Mouse (Mus musculus) adipocyte (in vitro differentiated cells): ENCODE data around the gene Tmem132b.

Experiments
- DNase-seq: peaks from one replicate; pipeline ENCODE4 v3.0.0-alpha.2; 2016; ENCODE audit warnings: low spot score

The Tmem132b gene

DNA sequence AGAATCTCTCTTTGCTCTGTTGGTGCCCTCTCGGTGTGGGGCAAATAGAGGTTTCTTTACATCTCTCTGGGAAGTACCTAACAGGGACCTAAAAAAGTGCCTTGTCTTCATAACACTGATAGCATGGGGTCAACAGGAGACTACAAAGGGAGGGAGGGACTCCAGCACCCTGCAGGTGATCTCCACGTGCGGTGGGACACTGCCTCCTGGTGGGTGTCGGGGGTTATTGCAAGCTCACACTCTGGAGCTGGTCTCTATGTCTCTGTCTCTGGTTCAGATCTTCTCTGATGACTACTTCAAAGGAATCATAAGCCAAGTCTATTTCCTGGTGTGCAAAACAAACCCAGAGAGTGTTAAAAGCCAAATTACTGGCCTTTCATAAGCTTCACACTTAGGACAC, 47.6 kb downstream of the Tmem132b start:
- no peak for DNase-seq

DNA sequence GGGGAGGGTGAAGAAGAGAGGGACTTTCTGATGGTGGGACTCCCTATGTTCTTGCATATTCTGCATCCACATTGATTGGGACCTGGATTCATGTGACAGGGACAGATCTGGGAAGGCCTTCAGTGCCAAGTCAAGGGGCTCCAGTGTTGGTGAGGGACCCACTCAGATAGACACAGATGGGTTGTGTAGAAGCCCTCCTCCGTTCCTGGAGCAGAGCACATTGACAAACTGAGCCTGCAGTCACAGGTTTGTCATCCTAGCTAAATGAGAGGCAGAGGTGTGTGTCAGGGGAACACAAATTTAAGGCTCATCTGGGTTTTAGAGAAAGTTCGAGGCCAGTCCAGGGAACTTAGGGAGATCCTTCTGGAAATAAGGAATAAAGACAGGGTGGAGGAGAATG, 51.7 kb downstream of the Tmem132b start:
- DNase-seq: no peak

DNA sequence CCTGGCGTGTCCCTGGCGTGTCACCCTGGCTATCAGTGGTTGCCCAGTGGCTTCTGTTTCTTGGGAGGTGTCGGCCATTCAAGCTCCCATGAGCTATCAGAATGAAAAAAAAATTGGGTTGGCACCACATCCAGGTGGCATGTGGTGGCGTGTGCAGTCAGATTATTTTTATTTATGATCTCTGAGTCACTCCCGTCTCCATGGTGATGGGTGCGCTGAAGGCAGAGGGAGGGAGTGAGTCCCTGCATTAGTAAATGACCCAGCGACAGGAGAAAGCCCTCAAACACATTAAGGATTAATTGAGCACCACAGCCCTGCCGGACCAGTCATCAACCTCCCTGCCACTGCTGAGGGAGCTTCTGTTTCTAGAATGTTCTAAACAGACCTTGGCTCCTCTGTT, 52.3 kb downstream of the Tmem132b start:
- no peak for DNase-seq

DNA sequence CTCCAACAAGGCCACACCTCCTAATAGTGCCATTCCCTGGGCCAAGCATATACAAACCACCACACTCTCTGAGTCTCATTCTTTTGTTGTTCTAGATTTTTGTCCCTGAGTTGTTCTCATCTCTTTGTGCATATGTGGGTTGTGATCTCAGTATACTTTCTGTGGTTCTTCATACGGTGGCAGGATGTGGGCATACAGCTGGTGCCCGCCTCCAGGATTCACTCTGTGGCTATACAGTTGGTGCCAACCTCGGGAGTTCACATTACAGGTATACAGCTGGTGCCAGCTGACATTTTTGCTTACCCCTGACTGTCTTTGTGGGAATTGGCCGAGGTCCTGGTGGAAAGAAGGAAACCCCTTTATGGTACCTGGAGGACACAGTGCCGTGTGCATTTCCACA, 53.6 kb downstream of the Tmem132b start:
- DNase-seq: no peak

DNA sequence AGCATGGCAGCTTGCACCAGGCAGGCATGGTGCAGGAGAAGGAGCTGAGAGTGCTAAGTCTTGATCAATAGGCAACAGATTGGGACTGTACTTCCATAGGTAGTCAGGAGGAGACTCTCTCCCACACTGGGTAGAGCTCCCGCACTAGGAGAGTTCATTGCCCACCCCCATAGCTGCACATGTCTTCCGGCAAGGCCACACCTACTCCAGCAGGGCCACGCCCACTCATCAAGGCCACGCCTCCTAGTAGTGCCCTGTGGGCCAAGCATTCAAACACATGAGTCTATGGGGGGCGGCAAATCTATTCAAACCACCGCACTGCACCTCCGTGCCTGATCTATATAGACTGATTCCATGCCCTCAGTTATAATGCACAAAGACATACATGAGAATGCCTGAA, 56.6 kb downstream of the Tmem132b start:
- no peak for DNase-seq

DNA sequence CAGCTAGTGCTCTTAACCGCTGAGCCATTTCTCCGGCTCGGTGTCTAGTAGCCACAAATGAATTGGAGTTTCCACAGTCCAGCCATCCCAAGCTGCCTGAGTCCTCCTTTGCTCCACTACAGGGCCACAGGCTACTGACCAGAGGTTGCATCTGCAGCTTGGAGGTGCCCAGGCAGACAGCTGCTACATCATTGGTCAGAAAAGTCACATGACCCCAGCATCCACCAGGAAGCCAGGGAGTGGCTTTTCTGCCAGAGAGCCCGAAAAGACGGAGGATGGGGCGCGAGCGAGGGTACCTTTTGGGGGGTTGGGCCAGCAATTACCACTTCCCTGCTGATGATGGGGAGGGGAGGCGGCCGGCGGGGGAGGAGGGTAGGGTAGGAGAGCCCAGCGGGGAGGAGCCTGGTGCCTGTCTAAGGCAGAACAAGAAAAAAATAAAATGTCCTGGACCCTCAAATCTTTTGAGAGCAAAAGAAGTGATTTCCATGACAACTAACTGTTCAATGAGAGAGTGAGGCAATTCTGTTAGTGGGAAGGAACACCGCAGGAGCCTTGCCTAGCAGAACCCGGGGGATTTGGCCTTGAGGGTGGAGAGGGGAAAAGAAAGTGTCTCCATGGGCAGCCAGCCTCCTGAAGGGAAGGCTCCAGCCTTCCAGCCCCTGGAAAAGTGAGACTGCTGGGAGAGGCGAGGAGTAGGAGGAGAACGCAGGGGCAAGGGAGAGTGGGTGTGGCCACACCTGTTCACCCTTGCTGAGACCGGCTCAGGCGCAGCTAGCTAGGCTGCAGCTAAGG, 57.5 kb downstream of the Tmem132b start:
- no peak for DNase-seq

DNA sequence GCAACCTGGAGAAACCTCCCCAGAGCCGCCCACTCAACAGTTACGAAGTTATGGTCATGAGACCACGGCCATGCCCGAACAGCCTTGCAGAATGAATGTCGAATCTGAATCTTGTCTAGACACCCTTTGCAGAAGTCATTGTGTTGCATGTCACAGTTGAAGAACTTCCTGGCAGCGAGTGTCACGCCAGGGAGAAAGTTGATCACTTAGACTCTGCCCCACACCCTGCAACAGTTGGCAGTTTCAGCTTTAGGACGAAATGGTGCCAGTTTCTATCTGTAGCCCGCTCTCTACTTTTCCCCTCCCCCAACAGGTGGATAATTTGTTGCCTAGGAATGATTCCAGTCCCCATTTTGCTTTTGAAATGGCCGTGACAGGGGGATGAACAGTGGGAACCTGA, 66.5 kb downstream of the Tmem132b start:
- no peak for DNase-seq

DNA sequence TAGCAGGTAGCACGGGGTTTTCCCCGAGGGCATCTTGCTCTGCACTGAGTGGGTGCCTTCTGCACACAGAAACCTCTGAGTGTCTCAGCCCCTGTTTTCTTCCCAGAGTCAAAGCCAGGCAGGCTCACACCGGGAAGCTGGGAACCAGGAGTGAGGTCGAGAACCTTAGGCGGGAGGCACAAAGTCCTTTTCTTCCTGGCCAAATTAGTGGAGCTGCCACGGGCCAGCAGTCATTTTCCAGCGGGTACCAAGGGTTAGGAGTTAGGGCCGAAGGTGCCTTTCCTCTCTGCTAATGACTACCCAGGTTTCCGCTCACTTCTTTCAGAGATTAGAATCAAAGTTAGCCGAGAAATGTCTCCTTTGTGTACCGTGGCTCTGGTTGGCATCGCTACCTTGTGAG, 75.6 kb downstream of the Tmem132b start:
- DNase-seq: no peak

DNA sequence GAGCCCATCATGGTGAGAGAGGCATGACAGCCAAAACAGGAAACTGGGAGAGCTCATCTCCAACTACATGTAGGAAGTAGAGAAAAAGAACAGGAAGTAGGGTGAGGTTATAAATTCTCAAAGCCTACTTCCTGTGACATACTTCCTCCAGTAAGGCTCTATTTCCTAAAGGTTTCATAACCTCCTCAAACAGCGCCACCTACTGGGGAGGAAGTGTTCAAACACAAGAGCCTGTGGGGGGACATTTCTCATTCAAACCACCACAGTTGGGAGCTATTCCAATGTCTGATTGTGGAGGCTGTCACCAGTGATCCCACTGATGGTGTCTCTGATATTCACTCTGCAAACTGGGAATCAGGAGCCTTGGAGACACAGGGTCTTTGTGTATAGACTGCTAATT, 78.4 kb downstream of the Tmem132b start:
- no peak for DNase-seq

DNA sequence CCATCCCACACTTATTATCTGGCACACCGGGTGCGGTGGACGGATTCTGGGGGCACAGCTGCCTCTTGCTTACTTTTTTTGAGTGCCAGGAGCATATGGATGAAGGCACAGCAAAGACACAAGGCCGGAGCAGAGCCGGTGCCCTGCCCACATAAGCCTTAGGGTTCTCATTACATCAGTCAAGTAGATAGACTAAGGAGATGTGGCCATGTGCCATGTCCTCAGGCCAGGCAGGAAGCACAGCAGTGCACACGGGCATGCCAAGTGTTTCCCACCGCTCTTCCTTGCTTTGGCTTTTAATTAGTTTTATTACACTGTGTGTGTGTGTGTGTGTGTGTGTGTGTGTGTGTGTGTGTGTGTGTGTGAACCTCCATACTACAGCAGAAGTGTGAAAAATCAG, 80.9 kb downstream of the Tmem132b start:
- no peak for DNase-seq

DNA sequence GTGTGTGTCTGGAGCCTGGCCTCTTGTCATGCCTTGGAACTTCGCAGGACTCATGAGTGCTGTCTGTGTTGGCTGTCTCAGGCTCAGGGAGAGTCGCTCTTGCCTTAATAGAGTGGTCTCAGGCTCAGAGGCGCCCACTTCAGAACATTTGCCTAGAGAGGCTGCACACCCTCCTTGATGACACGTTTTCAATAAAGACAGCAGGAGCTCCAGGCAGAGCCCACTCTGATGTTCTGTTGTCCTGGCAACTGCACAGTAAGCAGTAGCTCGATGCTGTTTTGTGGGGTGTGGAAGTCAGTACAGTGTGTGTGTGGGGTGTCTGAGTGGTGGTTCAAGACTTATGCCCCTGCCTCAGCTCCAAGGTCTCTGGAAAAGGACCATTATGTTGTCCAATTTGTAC, 81.6 kb downstream of the Tmem132b start:
- no peak for DNase-seq

DNA sequence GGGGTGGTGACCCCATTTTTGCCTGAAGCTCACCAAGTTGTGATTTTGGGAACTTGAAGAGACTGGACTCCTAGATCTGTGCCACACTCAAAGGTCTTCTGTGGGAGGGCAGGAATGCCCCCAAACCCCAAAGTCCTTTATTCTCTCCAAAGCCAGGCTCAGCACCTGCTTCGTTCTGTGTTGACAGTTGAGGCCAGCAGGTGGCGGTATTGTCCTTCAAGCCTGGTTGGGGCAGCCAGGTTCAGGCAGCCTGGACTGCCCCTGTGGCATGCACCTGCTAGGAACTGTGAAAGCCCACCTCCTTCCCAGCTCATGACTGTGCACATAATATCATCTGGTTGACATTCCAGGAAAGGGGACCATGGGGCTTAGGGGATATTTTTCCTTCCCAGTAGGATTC, 82.8 kb downstream of the Tmem132b start:
- no peak for DNase-seq

DNA sequence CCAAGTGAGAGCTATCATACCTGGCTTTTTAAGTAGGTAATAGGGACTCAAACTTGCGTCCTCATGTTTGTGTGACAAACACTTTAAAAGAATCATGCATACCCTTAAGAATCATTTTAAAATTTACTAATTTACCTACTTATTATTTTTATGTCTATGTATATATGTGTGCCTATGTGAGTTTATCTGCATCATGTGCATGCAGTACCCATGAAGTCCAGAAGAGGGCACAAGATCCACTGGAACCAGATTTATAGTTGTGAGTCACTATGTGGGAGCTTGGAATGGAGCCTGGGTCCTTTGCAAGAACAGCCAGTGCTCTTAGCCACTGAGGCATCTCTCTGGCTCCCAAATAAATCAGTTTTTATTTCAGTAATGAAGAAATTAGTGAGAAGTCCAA, 85.5 kb downstream of the Tmem132b start:
- no peak for DNase-seq

DNA sequence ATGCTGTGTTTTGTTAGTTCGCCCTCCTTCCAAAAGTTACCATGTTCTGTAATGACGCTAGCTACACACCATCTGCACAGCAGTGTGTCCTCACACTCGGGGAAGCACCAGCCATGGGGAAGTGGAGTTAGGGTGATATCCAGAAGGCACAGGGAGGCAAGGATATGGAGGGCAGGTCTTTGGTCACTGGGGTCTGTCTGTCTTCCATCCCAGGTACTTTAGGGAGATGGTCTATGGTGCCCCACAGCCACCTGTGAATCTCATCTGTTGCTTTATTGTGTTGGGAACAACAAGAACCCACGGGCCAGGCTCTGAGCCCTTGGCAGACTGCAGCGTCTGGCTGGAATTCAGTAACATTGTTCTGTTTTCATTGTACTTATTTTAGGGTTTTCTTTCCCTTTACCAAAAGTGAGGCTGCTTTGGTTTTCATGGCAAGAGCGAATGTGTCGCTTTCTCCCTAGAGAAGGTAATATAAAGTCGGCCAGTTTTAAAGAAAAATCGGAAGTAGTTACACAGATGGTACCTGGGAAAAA, 96.3 kb downstream of the Tmem132b start:
- no peak for DNase-seq

DNA sequence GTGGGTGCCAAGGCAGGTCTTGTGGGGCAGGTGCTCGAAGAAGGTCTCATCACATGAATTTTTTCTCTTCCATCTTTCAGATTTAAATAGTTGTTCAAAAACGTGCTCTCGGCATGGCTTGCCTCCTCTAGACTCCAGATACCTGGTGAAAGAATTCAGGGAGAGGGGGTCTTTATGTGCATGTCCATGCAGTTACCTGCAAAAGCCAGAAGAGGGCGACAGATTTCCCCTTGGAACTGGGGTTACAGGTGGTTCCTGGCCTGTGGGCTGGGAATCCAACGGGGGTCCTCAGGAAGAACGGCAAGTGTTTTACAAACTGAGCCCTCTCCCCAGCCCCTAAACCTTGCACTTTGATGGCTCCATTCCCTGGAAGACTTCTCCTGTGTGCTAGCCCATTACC, 103.1 kb downstream of the Tmem132b start:
- no peak for DNase-seq

DNA sequence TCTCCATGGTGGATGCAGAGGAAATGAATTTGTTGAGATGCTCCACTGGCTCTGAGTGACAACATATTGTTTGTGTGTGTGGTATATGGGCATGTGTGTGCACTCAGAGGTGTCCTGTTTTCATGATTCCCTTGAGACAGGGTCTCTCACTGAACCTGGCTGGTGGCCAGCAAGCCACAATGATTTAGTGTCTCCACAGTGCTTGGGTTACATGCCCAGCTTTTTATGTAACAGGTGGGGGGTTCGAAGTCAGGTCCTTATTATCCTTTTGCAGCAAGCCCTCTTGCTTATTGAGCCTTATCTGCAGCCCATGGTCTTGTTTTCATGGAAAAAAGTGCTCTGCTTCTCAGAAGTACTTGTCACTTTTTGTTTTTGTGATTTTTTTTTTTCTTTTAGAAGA, 109.4 kb downstream of the Tmem132b start:
- DNase-seq: no peak

DNA sequence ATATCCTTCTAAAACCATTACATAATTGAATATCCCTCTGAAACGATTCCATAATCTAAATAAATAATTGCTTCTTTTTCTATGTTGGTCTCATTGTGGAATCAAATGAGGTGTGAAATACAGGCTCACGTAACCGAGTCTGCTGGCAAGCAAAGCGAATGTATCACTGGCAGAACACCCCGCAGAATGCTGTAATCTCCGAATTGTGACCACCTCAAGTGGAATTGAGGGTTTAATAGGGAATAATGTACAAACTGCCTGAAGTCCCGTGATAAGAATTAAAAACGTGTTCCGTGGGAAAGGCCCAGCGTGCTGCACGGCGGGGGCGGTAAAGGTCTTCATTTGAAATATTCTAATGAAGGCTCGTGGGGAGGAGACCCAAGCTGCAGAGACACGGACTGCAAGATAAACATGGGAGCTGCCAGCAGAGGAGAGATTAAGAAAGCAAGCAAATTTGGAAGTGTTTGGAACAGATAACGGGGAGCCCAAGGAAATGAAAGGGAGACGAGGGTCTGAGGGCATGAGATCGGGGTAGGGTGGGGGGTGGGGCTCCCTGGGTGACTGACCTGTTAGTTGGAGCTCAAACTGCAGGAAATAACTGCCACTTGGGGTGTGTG, 110.1 kb downstream of the Tmem132b start:
- no peak for DNase-seq

DNA sequence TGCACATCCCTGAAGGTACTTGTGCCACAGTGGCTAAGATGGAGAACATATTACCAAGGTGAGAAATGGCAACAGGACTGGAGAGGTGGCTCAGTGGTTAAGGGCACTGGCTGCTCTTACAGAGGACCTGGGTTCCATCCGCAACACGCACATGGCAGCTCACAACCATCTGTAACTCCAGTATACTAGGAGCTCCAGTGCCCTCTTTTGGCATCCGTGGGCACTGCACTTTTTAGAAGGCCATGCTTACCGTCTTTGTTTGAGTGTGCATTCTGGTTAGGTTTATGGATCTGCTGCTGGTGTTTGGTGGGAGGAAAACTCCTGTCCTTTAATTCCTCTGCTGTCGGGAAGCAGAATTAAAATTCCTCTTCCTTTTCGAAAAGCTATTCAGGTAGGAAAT, 116.7 kb downstream of the Tmem132b start:
- no peak for DNase-seq

DNA sequence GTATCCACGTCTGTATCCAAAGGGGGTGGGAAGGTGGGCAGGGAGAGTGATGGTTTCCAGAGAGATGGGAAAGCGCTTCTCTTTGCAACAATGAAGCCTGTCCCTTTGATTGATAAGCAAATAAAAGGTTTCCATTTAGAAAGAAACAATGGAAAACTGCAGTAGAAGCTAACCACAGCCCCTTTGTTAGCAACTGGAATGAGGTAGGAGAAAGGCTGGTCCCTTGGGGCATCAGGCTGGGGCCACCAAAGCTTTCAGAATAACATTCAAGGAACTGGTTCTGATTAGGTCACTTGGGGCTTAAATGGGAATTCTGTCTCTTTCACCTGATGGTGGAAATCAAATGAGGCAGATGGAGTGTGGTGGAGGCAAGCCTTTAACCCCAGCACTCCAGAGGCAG, 118.4 kb downstream of the Tmem132b start:
- DNase-seq: no peak

DNA sequence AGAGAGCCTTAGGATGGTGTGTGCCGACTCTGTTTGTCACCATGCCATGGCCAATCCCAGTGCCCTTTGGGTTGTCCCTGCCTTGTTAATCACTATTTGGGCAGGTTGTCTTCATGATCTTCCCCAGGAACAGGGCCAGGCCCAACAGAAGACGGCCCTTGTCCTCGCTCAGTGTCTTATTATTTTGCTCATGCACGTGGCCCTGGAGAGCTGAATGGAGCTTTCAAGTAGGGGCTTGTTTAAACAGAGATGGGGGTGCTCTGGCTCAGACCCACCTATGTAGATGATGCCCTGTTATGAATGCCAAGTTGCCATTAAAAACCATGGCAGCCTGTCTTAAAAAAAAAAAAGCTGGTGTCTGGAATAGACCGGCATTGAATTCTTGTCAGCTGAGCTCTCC, 126.5 kb downstream of the Tmem132b start:
- DNase-seq: no peak

DNA sequence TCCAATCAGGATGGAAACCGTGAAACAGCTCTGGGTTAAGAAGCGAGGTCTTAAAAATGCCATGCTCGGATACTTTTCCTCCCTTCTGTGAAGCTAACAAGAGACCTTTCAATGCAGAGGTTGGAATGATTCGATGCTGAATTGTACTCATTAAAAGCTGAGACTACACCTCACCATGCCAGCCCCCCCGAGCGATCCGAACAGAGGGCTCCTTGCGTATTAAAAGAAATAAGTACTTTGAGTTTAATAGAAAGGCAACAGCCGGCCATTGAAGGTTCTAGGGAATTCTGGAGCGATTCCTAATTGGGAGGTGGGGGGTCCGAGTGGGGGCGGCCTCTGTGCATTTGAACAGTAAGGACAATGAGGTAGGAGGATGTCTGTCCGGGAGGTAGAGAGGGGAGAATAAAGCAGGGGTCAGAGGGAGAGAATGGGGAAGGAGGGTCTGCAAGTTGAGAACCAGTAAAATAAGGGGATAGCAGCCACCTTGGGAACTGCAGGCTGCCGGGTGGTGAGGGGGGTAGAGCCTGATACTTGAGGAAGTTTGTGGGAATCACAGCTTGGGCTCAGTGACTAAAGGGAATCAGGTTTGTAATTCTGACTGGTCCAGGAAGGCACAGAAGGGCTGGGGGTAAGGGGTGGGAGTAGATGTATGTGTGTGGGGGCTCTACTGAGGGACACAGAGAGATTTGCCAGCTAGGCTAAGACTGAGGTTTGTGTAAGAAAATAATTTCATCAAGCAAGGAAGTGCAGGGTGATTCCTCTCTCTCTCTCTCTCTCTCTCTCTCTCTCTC, 127.6 kb downstream of the Tmem132b start:
- DNase-seq: no peak

DNA sequence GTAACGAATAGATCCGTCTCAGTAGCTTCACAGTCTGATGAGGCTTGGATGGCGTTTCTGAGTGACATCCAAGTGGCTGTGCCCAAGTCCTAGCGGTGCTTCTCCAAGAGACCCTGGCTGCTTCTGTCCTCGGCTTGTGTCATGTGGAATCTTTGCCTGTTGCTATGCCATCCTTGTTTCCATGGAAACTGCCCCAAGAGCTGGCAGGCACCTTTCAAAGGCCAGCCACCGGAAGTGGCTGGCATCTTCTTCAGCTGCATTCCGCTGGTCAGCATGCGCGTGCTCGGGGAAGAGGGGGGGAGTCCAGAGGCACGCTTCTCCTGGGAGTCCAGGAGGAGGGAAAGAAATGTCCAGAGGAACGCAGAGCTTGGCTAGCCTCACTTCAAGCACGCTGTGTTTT, 144.0 kb downstream of the Tmem132b start:
- DNase-seq: no peak

DNA sequence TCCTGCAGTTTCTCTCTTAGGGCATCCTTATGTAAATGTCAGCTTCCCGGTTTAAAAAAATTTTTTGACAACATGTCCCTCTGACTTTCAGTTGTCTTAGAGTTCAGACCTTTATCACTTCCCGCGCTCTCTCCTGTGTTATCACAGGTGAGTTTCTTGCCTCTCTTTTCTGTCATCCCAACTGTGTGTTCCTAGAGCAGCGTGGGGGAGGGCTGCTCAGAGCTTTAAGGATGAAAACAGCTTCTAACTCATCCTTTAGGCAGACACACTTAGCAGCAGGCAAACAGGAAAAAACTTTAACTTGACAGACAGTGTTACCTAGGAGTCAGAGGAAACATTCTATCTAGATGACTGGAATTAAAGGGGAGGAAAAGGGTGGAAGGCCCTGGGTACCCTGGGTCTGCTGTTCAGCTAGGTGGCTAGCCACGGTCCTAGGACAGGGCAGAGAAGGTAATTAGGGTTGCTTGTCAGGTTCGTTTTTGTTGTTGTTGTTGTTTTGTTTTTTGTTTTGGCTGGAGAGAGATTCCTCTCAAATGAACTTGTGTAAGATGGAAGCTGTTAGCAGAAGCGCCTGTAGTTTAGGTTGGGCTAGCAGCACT, 144.6 kb downstream of the Tmem132b start:
- no peak for DNase-seq
